Mouse (Mus musculus) thymus, adult 2 months (tissue): ENCODE measurements around the gene Fam98c. TPM values are rescaled to one million over a fixed set of nuclear protein-coding genes. Genes with fewer than 3 reads are reported as not detected.

Source experiments
- DNase-seq: peaks from one replicate; pipeline ENCODE4 v3.0.0; 2021
- H3K27ac ChIP-seq: fragments of 200-500 bp; 2 replicates; pipeline ENCODE4 v1.5.1; 2012; ENCODE audit warnings: low read length, control low read depth; ENCODE audit not compliant: control insufficient read depth, insufficient read depth
- H3K27me3 ChIP-seq: fragments of 200-500 bp; 2 replicates; pipeline ENCODE4 v1.6.1; 2012; ENCODE audit warnings: mild to moderate bottlenecking, low read length, moderate library complexity, mixed read lengths; ENCODE audit not compliant: control insufficient read depth, insufficient read depth
- H3K36me3 ChIP-seq: fragments of 200-500 bp; 2 replicates; pipeline ENCODE4 v1.6.1; 2012; ENCODE audit warnings: mild to moderate bottlenecking, low read length, moderate library complexity; ENCODE audit not compliant: control insufficient read depth, insufficient read depth
- H3K4me1 ChIP-seq: fragments of 200-500 bp; replicated peaks from 2 replicates; pipeline ENCODE4 v1.6.1; 2012; ENCODE audit warnings: low read length; ENCODE audit not compliant: control insufficient read depth, insufficient read depth
- H3K4me3 ChIP-seq: fragments of 200-500 bp; 2 replicates; pipeline ENCODE4 v1.5.1; 2012; ENCODE audit warnings: mild to moderate bottlenecking, low read length, control low read depth, moderate library complexity; ENCODE audit not compliant: control insufficient read depth, insufficient read depth
- CTCF ChIP-seq: fragments of 200-500 bp; IDR thresholded peaks from 2 replicates; pipeline ENCODE4 v1.5.1; 2012; ENCODE audit warnings: mild to moderate bottlenecking, control low read depth, low read length, moderate library complexity, borderline replicate concordance; ENCODE audit not compliant: control insufficient read depth, poor library complexity, insufficient read depth; ENCODE audit errors: extremely low read depth
- POLR2A ChIP-seq: fragments of 200-500 bp; IDR thresholded peaks from 2 replicates; pipeline ENCODE4 v1.6.1; 2012; ENCODE audit warnings: mild to moderate bottlenecking, low read length, control low read depth, moderate library complexity; ENCODE audit not compliant: control insufficient read depth, poor library complexity, insufficient read depth; ENCODE audit errors: extremely low read depth
- WGBS: fragments of 180-500 bp; shearing (Covaris S2); methylation state at CpG from one replicate; pipeline ENCODE4 v1.1.7; 2018; 5-methylcytosine and 5-hydroxymethylcytosine counted together
- polyA plus RNA-seq: library from polyadenylated mRNA; depleted of rRNA; stranded (reverse); fragments of >200 nt; gene quantifications from 2 replicates; pipeline ENCODE4 v1.2.3, GENCODE M21; 2012

Fam98c gene
- polyA plus RNA-seq, 1 experiment = 92.3 TPM

DNA sequence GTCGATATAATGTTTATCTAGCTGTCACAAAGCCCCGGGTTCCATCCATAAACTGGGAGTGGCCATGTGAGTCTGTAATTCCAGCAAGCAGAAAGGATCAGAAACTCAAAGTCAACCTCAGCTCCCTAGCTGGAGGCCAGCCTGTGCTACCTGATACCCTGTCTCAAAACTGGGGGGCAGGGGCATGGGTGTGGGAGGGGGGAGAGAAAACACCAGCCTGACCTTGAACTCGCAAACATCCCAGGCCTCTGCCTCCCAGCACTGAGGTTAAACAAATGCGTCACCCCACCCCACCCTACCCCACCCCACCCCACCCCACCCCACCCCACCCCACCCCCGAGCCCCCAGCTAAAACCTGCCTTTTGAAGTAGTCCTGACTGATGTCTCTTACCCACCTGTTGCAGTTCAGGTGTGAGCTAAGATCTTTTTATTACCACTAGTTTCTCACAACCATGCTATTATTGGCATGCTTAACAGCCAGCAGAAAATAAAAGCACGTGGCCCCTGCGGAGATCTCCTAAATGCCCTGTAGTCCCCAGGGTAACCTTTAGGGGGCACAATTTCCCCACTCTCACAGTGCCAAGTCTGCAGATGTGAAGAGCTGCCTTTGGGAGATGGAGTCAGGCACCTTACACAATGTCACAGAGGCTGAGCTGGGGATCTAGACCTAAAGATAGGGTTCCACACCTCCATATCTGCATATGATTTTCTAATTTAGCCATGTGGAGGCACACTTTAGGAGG lies 29.7 kb downstream of the Fam98c start:
- peak; percentile 56; the same call in 1 of the 2 replicates for TF ChIP-seq CTCF
- no peak for TF ChIP-seq POLR2A
- H3K36me3 ChIP-seq = no peaks in the 10 kb centered on the region
- DNase-seq = peak; percentile 87
- no peak overlapping the region for H3K4me3 ChIP-seq
- WGBS = 36% methylated on average over 7 of the region's 7 CpGs
- peaks cover 7% of the 10 kb centered on the region for H3K4me1 ChIP-seq
- H3K27ac ChIP-seq = no peak overlapping the region
- no peaks in the 10 kb centered on the region for H3K27me3 ChIP-seq

DNA sequence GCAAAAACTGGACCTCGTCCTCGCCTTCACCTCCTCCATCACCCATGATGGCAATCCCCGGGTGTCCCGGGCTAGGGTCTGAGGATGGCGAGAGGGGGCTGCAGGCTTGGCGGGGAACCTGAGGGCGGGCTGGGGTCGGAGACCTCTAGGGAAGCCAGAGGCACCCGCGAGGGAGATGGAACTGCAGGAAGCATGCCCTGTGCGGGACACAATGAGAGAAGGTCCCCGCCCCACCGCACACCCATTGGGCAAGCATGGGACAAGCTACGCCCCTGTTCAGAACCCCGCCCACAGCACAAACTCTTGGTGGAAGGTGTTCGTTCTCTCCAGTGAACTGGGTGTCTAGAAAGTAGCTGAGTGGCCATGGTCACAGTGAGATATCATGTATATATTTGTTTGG lies 31.1 kb downstream of the Fam98c start, which contains the start of gene Ryr1:
Gene Ryr1 (minus strand): TSS at position 210 of the 400 bp plus-strand sequence.
- peak; percentile 66 for DNase-seq
- H3K4me3 ChIP-seq = no peak within 1 kb of the TSS
- peaks cover 7% of the 10 kb centered on the region for H3K4me1 ChIP-seq
- WGBS = 2% methylated on average over 16 of the region's 16 CpGs
- H3K27me3 ChIP-seq = no peaks in the 10 kb centered on the region
- no peak for TF ChIP-seq CTCF
- no peak for TF ChIP-seq POLR2A
- no peak within 1 kb of the TSS for H3K27ac ChIP-seq
- no peaks in the 10 kb centered on the region for H3K36me3 ChIP-seq

DNA sequence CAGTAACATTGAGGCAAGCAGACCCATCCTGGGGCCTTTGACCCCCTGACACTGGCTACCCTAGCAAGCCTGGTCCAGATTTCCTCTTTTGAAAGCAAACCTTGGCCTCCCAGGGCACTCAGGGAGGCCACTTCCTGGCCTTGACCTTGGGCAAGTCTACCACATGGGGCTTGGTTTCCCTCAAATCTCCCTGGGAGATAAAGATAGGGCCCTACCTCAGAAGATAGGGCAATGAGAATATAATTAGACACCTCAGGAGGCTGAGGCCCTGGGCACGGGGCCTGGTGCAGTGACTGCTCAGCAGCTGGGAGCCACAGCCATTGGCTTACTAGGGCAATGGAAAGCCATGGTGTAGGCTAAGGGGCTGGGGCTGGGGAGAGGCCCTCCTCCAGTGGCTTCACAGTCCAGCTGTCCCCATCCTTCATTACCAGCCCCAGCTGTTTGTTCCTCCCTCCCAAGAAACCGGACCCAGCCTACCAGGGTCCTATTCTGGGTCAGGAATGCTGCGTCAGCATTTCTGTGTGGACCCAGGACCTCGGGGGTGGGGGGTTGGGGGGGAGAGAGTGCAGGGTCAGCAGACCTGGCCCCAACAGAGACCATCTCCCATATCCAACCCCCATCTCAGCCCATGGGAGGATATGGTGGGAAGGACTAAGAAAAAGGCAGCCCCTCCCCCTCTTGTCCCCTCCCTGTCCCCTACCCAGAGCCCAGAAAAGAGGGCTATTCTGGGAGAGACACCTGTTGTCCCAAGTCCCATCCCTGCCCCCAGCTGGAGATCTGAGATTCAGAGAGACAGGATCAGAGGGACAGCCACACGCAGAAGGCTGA lies 32.3 kb downstream of the Fam98c start:
- Histone ChIP-seq H3K4me1 (peaks cover 5% of the 10 kb centered on the region), H3K36me3 (no peaks in the 10 kb centered on the region), H3K27me3 (no peaks in the 10 kb centered on the region), H3K4me3 (no peak overlapping the region), H3K27ac (no peak overlapping the region)
- no peak for DNase-seq
- no peak for TF ChIP-seq POLR2A
- WGBS = 69% methylated on average over 5 of the region's 5 CpGs

DNA sequence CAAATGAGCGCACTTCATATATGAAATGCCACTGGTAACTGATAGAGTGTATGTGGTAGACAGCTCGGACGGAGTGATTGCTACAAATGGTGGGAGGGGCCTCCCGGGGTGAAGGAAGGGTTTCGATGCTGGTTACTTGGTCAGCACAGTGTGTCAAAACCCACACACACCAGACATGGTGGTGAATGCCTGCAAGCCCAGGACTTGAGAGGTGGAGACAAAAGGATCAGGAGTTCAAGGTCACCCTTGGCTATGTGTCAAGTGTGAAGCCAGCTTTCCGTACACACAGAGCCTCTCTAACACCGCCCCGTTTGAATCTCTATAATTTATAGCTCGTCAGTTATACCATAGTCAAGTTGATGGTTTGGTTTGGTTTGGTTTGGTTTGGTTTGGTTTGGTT lies 33.2 kb downstream of the Fam98c start:
- Histone ChIP-seq H3K27ac (no peak overlapping the region), H3K36me3 (no peaks in the 10 kb centered on the region), H3K27me3 (no peaks in the 10 kb centered on the region), H3K4me3 (no peak overlapping the region), H3K4me1 (peaks cover 5% of the 10 kb centered on the region)
- no peak for DNase-seq
- WGBS = 94% methylated on average over 9 of the region's 9 CpGs
- TF ChIP-seq POLR2A = no peak
- no peak for TF ChIP-seq CTCF

DNA sequence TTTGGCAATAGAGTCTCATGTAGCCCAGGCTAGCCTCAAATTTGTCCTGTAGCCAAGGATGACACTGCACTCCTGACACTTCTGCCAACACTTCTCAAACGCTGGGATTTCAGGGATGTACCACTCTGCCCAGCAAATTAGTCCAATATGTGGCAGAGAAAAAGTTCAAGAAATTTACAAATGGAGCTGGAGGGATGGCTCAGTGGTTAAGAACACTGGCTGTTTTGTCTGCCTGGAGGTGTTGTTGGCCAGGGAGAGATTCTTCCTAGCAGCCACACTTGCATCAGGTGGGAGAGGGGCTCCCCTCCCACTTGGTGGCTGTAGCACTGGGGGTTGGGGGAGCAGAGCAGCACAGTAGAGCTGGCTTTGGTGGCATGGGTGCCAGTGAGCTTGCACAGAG lies 36.5 kb downstream of the Fam98c start:
- TF ChIP-seq POLR2A = no peak
- TF ChIP-seq CTCF = no peak
- no peak for DNase-seq
- Histone ChIP-seq H3K27me3 (no peaks in the 10 kb centered on the region), H3K4me3 (no peak overlapping the region), H3K36me3 (no peaks in the 10 kb centered on the region), H3K27ac (no peak overlapping the region), H3K4me1 (no peaks in the 10 kb centered on the region)
- WGBS = 92% methylated on average over 1 of the region's 1 CpGs

DNA sequence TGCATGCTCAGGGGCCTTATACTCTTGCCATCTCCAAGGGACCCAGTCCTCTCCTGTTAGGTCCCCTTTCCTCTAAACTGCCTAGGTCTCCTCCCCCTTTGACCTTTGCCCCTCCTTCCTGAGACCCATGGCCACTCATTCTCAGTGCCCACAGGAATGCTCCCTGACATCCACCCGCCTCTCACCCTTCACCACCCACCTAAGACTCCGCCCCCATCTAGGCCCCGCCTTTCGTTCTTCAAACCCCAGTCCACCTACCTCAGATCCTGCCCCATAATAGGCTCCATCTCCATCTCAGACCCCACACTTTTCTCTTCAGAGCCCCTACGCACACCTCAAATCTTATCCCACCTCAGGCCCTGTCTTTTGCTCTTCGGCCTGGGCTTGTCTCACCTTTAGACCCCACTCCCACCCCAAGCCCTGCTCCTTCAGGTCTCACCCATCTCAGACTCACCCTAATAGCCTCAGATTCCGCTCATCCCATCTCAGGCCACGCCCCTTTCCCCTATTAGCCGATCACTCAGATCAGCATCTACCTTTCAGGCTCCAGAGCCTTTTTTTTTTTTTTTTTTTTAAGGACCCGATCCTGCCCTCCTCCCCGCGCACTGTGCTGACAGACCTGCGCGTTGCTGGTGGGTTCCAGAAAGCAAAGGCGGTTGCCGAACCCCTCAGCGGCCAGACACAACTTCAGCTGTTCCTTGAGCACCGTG lies 37.7 kb downstream of the Fam98c start:
- no peak overlapping the region for H3K27ac ChIP-seq
- H3K36me3 ChIP-seq = no peaks in the 10 kb centered on the region
- no peaks in the 10 kb centered on the region for H3K27me3 ChIP-seq
- DNase-seq = no peak
- 71% methylated on average over 18 of the region's 18 CpGs for WGBS
- H3K4me1 ChIP-seq = no peaks in the 10 kb centered on the region
- TF ChIP-seq CTCF (no peak), POLR2A (no peak)
- H3K4me3 ChIP-seq = no peak overlapping the region
